Mouse (Mus musculus) lung, adult 2 months (tissue): ENCODE measurements around the gene Neto2. TPM values are rescaled to one million over a fixed set of nuclear protein-coding genes. Genes with fewer than 3 reads are reported as not detected.

Experiments
- DNase-seq: peaks from one replicate; pipeline ENCODE4 v3.0.0; 2022
- H3K4me1 ChIP-seq: fragments of 200-500 bp; 2 replicates; pipeline ENCODE4 v1.6.1; 2011; ENCODE audit warnings: low read length; ENCODE audit not compliant: control insufficient read depth, insufficient read depth
- H3K4me3 ChIP-seq: fragments of 200-500 bp; replicated peaks from 2 replicates; pipeline ENCODE3; 2011; ENCODE audit warnings: low read depth, mild to moderate bottlenecking, control low read depth, low read length; ENCODE audit errors: extremely low read depth
- CTCF ChIP-seq: fragments of 200-500 bp; IDR thresholded peaks from 2 replicates; pipeline ENCODE4 v1.5.1; 2011; ENCODE audit warnings: mild to moderate bottlenecking, low read length, control low read depth; ENCODE audit not compliant: insufficient read depth
- POLR2A ChIP-seq: fragments of 200-500 bp; IDR thresholded peaks from 2 replicates; pipeline ENCODE4 v1.6.1; 2011; ENCODE audit warnings: low read depth, mild to moderate bottlenecking, control low read depth, low read length, borderline replicate concordance; ENCODE audit errors: extremely low read depth
- WGBS: fragments of 180-500 bp; shearing (Covaris S2); methylation state at CpG from one replicate; pipeline ENCODE4 v1.1.7; 2018; 5-methylcytosine and 5-hydroxymethylcytosine counted together
- polyA plus RNA-seq: library from polyadenylated mRNA; depleted of rRNA; stranded (reverse); fragments of >200 nt; gene quantifications from 2 replicates; pipeline ENCODE4 v1.2.3, GENCODE M21; 2012

The Neto2 gene
- polyA plus RNA-seq, 1 experiment: 0.67 TPM

- no peak overlapping the region for H3K4me3 ChIP-seq
- no peak for DNase-seq
- TF ChIP-seq CTCF (no peak), POLR2A (no peak)
- no peaks in the 10 kb centered on the region for H3K4me1 ChIP-seq
- WGBS: 78% methylated on average over 4 of the region's 4 CpGs
Observed at GRCm38 (mm10) chr8:85604201-85604600, 96.5 kb downstream of the Neto2 start.

- peak; percentile 57; the same call in 1 of the 2 replicates for TF ChIP-seq CTCF
- no peak for TF ChIP-seq POLR2A
- peak; percentile 47 for DNase-seq
- WGBS: 37% methylated on average over 8 of the region's 8 CpGs
- Histone ChIP-seq H3K4me3 (no peak overlapping the region), H3K4me1 (no peaks in the 10 kb centered on the region)
Observed at GRCm38 (mm10) chr8:85603203-85603895, 97.4 kb downstream of the Neto2 start.

GRCm38 (mm10) chr8:85602737-85603136, 98.0 kb downstream of the Neto2 start:
- TF ChIP-seq CTCF (no peak), POLR2A (no peak)
- WGBS: 84% methylated on average over 4 of the region's 4 CpGs
- no peak overlapping the region for H3K4me3 ChIP-seq
- no peaks in the 10 kb centered on the region for H3K4me1 ChIP-seq
- DNase-seq: no peak

DNA sequence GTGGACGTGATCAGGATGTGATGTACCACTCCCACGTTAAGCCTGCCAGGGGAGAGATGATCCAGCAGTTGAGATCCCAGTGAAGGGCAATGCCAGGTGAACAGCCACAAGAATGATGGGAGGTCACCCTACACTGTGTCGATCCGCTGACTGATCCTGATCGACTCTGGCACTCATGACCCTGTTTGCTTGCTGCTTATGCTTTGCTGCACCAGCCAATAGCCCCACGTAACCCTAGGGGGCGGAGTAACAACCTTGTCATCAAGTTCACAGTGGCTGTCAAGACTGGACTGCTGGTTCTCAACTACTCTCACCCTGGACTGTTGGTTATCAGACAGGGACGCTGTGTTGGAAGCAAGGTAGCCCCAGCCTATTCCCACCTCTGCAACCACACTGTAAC, 99.0 kb downstream of the Neto2 start:
- 72% methylated on average over 8 of the region's 8 CpGs for WGBS
- no peak overlapping the region for H3K4me3 ChIP-seq
- no peak for TF ChIP-seq CTCF
- no peak for TF ChIP-seq POLR2A
- DNase-seq: no peak
- H3K4me1 ChIP-seq: no peaks in the 10 kb centered on the region

- no peak for DNase-seq
- no peak overlapping the region for H3K4me3 ChIP-seq
- 53% methylated on average over 8 of the region's 8 CpGs for WGBS
- H3K4me1 ChIP-seq: no peaks in the 10 kb centered on the region; the same call in 1 of the 2 replicates
- TF ChIP-seq CTCF (no peak), POLR2A (no peak)
Observed at GRCm38 (mm10) chr8:85597413-85598191, 103.1 kb downstream of the Neto2 start.

DNA sequence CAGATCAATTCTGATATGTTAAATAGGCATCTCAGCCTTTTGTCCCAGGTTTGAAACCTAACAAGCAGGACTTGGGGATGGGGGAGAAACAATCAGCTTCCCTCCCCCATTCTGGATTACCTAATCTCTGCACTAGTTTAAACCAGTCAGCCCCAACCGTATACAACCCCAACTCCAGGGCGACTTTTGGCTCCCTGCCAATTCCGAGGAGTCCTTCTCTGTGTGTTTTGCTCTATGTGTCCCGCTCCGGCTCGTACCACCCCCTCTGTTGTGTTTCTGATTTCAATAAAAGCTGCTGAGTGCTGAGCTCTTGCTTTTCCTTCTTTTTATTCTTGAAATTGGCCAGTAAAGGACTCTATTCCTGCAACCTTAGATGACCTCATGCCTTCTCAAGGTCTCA, 105.3 kb downstream of the Neto2 start:
- TF ChIP-seq POLR2A (no peak), CTCF (no peak)
- DNase-seq: peak; percentile 23
- WGBS: 23% methylated on average over 6 of the region's 6 CpGs
- H3K4me1 ChIP-seq: no peaks in the 10 kb centered on the region; the same call in 1 of the 2 replicates
- no peak overlapping the region for H3K4me3 ChIP-seq

DNA sequence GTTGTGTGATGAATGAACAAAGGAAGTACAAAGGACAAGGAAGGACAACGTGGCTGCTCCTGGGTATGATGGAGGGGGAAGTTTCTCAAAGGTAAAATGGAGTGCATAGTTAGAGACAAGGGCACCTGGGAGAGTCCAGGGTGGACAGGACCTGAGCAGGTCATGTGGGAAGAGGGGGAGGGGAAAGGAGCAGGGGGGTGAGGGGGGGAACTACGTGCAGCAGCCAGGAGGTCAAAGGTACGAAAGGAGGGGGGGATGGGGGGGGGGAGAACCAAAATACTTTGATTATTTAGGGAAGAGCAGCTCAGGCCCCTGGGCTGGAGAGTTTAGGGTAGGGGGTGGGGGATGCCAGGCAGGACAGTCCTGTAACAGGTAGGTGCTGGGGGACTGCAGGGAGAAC, 105.7 kb downstream of the Neto2 start:
- no peak overlapping the region for H3K4me3 ChIP-seq
- H3K4me1 ChIP-seq: no peaks in the 10 kb centered on the region; the same call in 1 of the 2 replicates
- DNase-seq: no peak

GRCm38 (mm10) chr8:85593324-85593723, 107.4 kb downstream of the Neto2 start:
- Histone ChIP-seq H3K4me3 (no peak overlapping the region), H3K4me1 (no peaks in the 10 kb centered on the region; the same call in 1 of the 2 replicates)
- 72% methylated on average over 3 of the region's 3 CpGs for WGBS
- no peak for DNase-seq
- TF ChIP-seq POLR2A (no peak), CTCF (no peak)

More for the DNA sequence above, 105.7 kb downstream of the Neto2 start:
- WGBS: 25% methylated on average over 3 of the region's 3 CpGs
- no peak for TF ChIP-seq POLR2A
- no peak for TF ChIP-seq CTCF

GRCm38 (mm10) chr8:85591532-85591931, 109.2 kb downstream of the Neto2 start:
- H3K4me1 ChIP-seq: no peaks in the 10 kb centered on the region; the same call in 1 of the 2 replicates
- no peak for TF ChIP-seq CTCF
- TF ChIP-seq POLR2A: no peak
- WGBS: 58% methylated on average over 1 of the region's 1 CpGs
- DNase-seq: no peak
- H3K4me3 ChIP-seq: no peak overlapping the region

DNA sequence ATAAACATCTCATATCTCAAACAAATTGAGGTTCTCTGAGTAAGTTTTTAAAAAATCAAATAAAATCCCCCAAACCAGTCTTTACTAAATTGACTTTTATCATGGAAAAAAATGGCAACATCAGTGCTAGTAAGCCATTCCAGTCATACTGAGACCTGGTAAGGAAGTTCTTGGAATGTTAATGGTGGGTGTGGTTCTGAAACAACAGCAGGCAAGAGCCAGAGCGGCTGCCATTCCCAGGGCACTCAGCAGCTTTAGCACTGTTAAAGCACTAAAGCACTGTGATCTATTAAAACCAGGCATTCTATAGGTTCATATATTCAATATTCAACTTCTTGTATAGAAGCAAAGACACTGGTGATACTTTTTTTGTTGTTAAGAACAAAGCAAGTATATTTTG, 110.5 kb downstream of the Neto2 start:
- Histone ChIP-seq H3K4me1 (no peaks in the 10 kb centered on the region), H3K4me3 (no peak overlapping the region)
- no peak for DNase-seq
- no peak for TF ChIP-seq CTCF
- 58% methylated on average over 1 of the region's 1 CpGs for WGBS
